9 mouse cellular contexts compared by ENCODE assay signal in genomic region chr5:117415011-117415912, GRCm38 (mm10). TPM values are rescaled to one million over a fixed set of nuclear protein-coding genes. Genes with fewer than 3 reads are reported as not detected.
DNase-seq lines count a peak whose midpoint lies in the region; ATAC-seq and TF ChIP-seq lines count a peak whose summit lies in the region.
"Had no signal": no experiment of that assay in that cellular context is flagged by ENCODE, and none has a peak within 500 bp of the region (broad histone marks: within the 10 kb centered on the region; RNA-seq: fewer than 3 reads in every experiment).

No protein-coding gene starts in this region.

- no peak for TF ChIP-seq CTCF in cortical plate, adult 2 months (IDR thresholded peaks at IDR 0.05; ENCODE audit: extremely low read depth, insufficient read depth, low read length)

- ATAC-seq in limb, embryonic 12.5 days (ENCODE audit: insufficient number of reproducible peaks, insufficient read depth, low FRiP score, low TSS enrichment, low read depth) = no peak
- ATAC-seq in hindbrain, embryonic 15.5 days (ENCODE audit: low FRiP score, low read depth) = 0 out of 2 replicates have a peak, but pooled peaks have one; percentile 13
- ATAC-seq in erythroblast, adult 5-6 weeks (replicated peaks; ENCODE audit: low FRiP score, poor library complexity, severe bottlenecking) = no peak
- ATAC-seq: Patski had no signal

- H3K4me2 ChIP-seq in limb, embryonic 12.5 days = peak overlapping the region; percentile 100
- H3K4me2 ChIP-seq in hindbrain, embryonic 15.5 days = peak overlapping the region; percentile 80

- no peak overlapping the region for H3K4me3 ChIP-seq in limb, embryonic 12.5 days (replicated peaks)
- H3K4me3 ChIP-seq in limb, embryonic 10.5 days = no peak overlapping the region
- H3K4me3 ChIP-seq in cortical plate, adult 2 months (ENCODE audit: insufficient read depth, low read length) = peak overlapping the region; percentile 91
- H3K4me3 ChIP-seq in hindbrain, embryonic 15.5 days = peak overlapping the region; percentile 83

- H3K9ac ChIP-seq in limb, embryonic 12.5 days (replicated peaks) = no peak overlapping the region
- H3K9ac ChIP-seq in hindbrain, embryonic 15.5 days = peak overlapping the region; percentile 83

- WGBS in limb, embryonic 12.5 days = 24% methylated on average over 18 of the region's 19 CpGs
- WGBS in limb, embryonic 10.5 days = 23% methylated on average over 19 of the region's 19 CpGs
- 19% methylated on average over 19 of the region's 19 CpGs for WGBS in hindbrain, embryonic 15.5 days

- no peaks in the 10 kb centered on the region for H3K9me3 ChIP-seq in limb, embryonic 12.5 days
- no peaks in the 10 kb centered on the region for H3K9me3 ChIP-seq in limb, embryonic 10.5 days (replicated peaks)
- H3K9me3 ChIP-seq in hindbrain, embryonic 15.5 days = no peaks in the 10 kb centered on the region

- H3K4me1 ChIP-seq in limb, embryonic 12.5 days (replicated peaks) = peaks cover 14% of the 10 kb centered on the region
- peaks cover 20% of the 10 kb centered on the region for H3K4me1 ChIP-seq in limb, embryonic 10.5 days
- H3K4me1 ChIP-seq in cortical plate, adult 2 months (ENCODE audit: control insufficient read depth, insufficient read depth, low read length) = peaks cover 1% of the 10 kb centered on the region; the same call in 1 of the 2 replicates
- H3K4me1 ChIP-seq in hindbrain, embryonic 15.5 days (replicated peaks) = peaks cover 29% of the 10 kb centered on the region

- H3K27ac ChIP-seq in limb, embryonic 12.5 days = no peak overlapping the region
- no peak overlapping the region for H3K27ac ChIP-seq in limb, embryonic 10.5 days
- H3K27ac ChIP-seq in cortical plate, adult 2 months (ENCODE audit: insufficient read depth, low read length) = peak overlapping the region; percentile 15; the same call in 1 of the 2 replicates
- peak overlapping the region; percentile 100 for H3K27ac ChIP-seq in hindbrain, embryonic 15.5 days (replicated peaks)

- peaks cover 75% of the 10 kb centered on the region for H3K27me3 ChIP-seq in limb, embryonic 12.5 days
- H3K27me3 ChIP-seq in limb, embryonic 10.5 days (ENCODE audit: low read depth, poor library complexity, severe bottlenecking) = peaks cover 74% of the 10 kb centered on the region
- no peaks in the 10 kb centered on the region for H3K27me3 ChIP-seq in hindbrain, embryonic 15.5 days

- DNase-seq in limb, embryonic 10.5 days (ENCODE audit: low spot score) = no peak
- peak; percentile 20 for DNase-seq in right cerebral cortex, postnatal 14 days
- no peak for DNase-seq in retina, embryonic 14.5 days (ENCODE audit: low spot score)
- no peak for DNase-seq in kidney, adult 11 months

- TF ChIP-seq POLR2A in cortical plate, adult 2 months (IDR thresholded peaks at IDR 0.05; ENCODE audit: extremely low read depth, insufficient read depth, low read length) = no peak

- no peaks in the 10 kb centered on the region for H3K36me3 ChIP-seq in limb, embryonic 12.5 days
- no peaks in the 10 kb centered on the region for H3K36me3 ChIP-seq in limb, embryonic 10.5 days
- H3K36me3 ChIP-seq in hindbrain, embryonic 15.5 days = no peaks in the 10 kb centered on the region

RNA-seq across cellular contexts. Expression of gene Ksr2, which starts 1.5 kb away (rescaled TPM):
- 0.04 and 0.16 TPM in 2 replicates for polyA plus RNA-seq in limb, embryonic 12.5 days (2016; fragmentation: Nextera tagmentation; extraction: Ambion mirVana)
- polyA plus RNA-seq in limb, embryonic 10.5 days (2016; fragmentation: Nextera tagmentation; extraction: Ambion mirVana) = 0.01 TPM in 1 of 2 replicates, not detected in the other
- 9.1 TPM in 2 replicates for polyA plus RNA-seq in cortical plate, adult 2 months (2012; rRNA removed)
- 7.5 and 8.1 TPM in 2 replicates for polyA plus RNA-seq in hindbrain, embryonic 15.5 days (2015; fragmentation: Nextera tagmentation; extraction: Ambion mirVana)
- total RNA-seq in erythroblast, adult 5-6 weeks (2015; ENCODE audit: low replicate concordance) = 0.21 TPM in 1 of 2 replicates, not detected in the other
- under 0.01 TPM in 1 of 2 replicates, not detected in the other for total RNA-seq in erythroblast, adult 5-6 weeks (2017; ENCODE audit: low replicate concordance)
- polyA plus RNA-seq: Patski had no signal

RNA-seq across cellular contexts. Expression of gene Rfc5, which starts 26.4 kb away (rescaled TPM):
- 105 TPM in 2 replicates for polyA plus RNA-seq in limb, embryonic 12.5 days (2016; fragmentation: Nextera tagmentation; extraction: Ambion mirVana)
- polyA plus RNA-seq in limb, embryonic 10.5 days (2016; fragmentation: Nextera tagmentation; extraction: Ambion mirVana) = 159 and 167 TPM in 2 replicates
- 16.8 and 18.5 TPM in 2 replicates for polyA plus RNA-seq in cortical plate, adult 2 months (2012; rRNA removed)
- 30.2 and 33.1 TPM in 2 replicates for polyA plus RNA-seq in hindbrain, embryonic 15.5 days (2015; fragmentation: Nextera tagmentation; extraction: Ambion mirVana)
- total RNA-seq in erythroblast, adult 5-6 weeks (2015; ENCODE audit: low replicate concordance) = 10.7 and 21.7 TPM in 2 replicates
- 12.1 and 15.8 TPM in 2 replicates for total RNA-seq in erythroblast, adult 5-6 weeks (2017; ENCODE audit: low replicate concordance)

RNA-seq across cellular contexts. Expression of gene Wsb2, which starts 58.2 kb away (rescaled TPM):
- polyA plus RNA-seq in limb, embryonic 12.5 days (2016; fragmentation: Nextera tagmentation; extraction: Ambion mirVana) = 46.5 and 50.0 TPM in 2 replicates
- polyA plus RNA-seq in limb, embryonic 10.5 days (2016; fragmentation: Nextera tagmentation; extraction: Ambion mirVana) = 37.2 and 41.7 TPM in 2 replicates
- 414 and 428 TPM in 2 replicates for polyA plus RNA-seq in cortical plate, adult 2 months (2012; rRNA removed)
- polyA plus RNA-seq in hindbrain, embryonic 15.5 days (2015; fragmentation: Nextera tagmentation; extraction: Ambion mirVana) = 288 and 310 TPM in 2 replicates
- total RNA-seq in erythroblast, adult 5-6 weeks (2015; ENCODE audit: low replicate concordance) = 2.9 and 5.6 TPM in 2 replicates
- total RNA-seq in erythroblast, adult 5-6 weeks (2017; ENCODE audit: low replicate concordance) = 3.1 and 4.2 TPM in 2 replicates

Comparison
In these comparisons a context has a peak if more than half of its experiments do, and no peak if none do; other contexts are left out.
1. H3K27ac ChIP-seq: peak in cortical plate, adult 2 months (single experiment) and hindbrain, embryonic 15.5 days (single experiment); none in limb, embryonic 12.5 days (single experiment) and limb, embryonic 10.5 days (single experiment).
2. H3K4me3 ChIP-seq: peak in cortical plate, adult 2 months (single experiment) and hindbrain, embryonic 15.5 days (single experiment); none in limb, embryonic 12.5 days (single experiment) and limb, embryonic 10.5 days (single experiment).